Mouse (Mus musculus): ENCODE data around the gene Tppp2. TPM values are rescaled to one million over a fixed set of nuclear protein-coding genes. Genes with fewer than 3 reads are reported as not detected.

Tppp2 gene
- not detected in 2 replicates for polyA plus RNA-seq (2012; rRNA removed)
- not detected in 2 replicates for polyA plus RNA-seq (2014; fragmentation: Nextera tagmentation; extraction: Ambion mirVana)

DNA sequence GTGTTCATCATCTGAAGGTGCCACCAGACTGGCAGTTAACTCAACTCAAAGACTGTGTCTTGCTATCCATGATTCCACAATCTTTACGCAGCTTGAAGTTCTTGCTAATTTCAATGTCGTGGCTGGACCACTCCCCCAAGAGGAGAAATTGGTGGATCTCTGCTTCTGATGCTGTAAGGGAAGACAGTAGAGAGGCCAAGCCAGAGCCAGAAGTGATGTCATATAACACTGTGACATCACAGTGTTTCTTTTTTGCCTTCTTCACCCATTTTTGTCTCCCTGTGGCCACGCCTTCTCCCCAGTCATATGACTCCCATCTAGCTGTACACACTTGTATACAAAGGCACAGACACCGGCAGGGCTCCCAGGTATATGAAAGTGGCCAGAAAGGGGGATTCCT, at the start of gene Tppp2:
Tppp2 (plus strand) TSS at position 301 of the 400 bp plus-strand sequence.
- DNase-seq (ENCODE audit: low read depth in 3 of 3, low spot score in 3 of 3): no peak
- H3K4me2 ChIP-seq (ENCODE audit: low read depth): no peak within 1 kb of the TSS
- no peak for ATAC-seq (ENCODE audit: insufficient read depth)
- H3K4me1 ChIP-seq (replicated peaks; ENCODE audit: control insufficient read depth in 2 of 2, insufficient read depth in 2 of 2, low read length in 1 of 2): peaks cover 4 to 5% of the 10 kb centered on the region in 2 experiments; a peak in 1 of 4 replicates
- H3K4me3 ChIP-seq (ENCODE audit: insufficient read depth in 1 of 2, low read depth in 2 of 2, low read length in 2 of 2): no peak within 1 kb of the TSS
- peaks cover 8% of the 10 kb centered on the region for H3K27me3 ChIP-seq (ENCODE audit: control insufficient read depth, insufficient read depth, low read length)
- TF ChIP-seq EP300 (IDR thresholded peaks at IDR 0.05; ENCODE audit: low read depth) (no peak), CTCF (IDR thresholded peaks at IDR 0.05; ENCODE audit: low read depth) (no peak)
- H3K9ac ChIP-seq (replicated peaks): no peak within 1 kb of the TSS
- no peaks in the 10 kb centered on the region for H3K9me3 ChIP-seq (ENCODE audit: control insufficient read depth, low read length)
- whole genome bisulfite sequencing (ENCODE audit: insufficient replicate concordance): 67% methylated on average over 4 of the region's 4 CpGs
- H3K36me3 ChIP-seq (replicated peaks; ENCODE audit: control insufficient read depth, insufficient read depth, low read depth): no peaks in the 10 kb centered on the region
- H3K27ac ChIP-seq: no peak within 1 kb of the TSS

GRCm38 (mm10) chr14:51870756-51871155, 47.5 kb upstream of the Tppp2 start:
- Histone ChIP-seq H3K4me1 (replicated peaks; ENCODE audit: control insufficient read depth in 2 of 2, insufficient read depth in 2 of 2, low read length in 1 of 2) (no peaks in the 10 kb centered on the region), H3K4me3 (ENCODE audit: insufficient read depth in 1 of 2, low read depth in 2 of 2, low read length in 2 of 2) (no peak overlapping the region), H3K9me3 (ENCODE audit: control insufficient read depth, low read length) (no peaks in the 10 kb centered on the region), H3K27me3 (ENCODE audit: control insufficient read depth, insufficient read depth, low read length) (no peaks in the 10 kb centered on the region), H3K4me2 (ENCODE audit: low read depth) (no peak overlapping the region), H3K36me3 (replicated peaks; ENCODE audit: control insufficient read depth, insufficient read depth, low read depth) (no peaks in the 10 kb centered on the region), H3K9ac (replicated peaks) (no peak overlapping the region), H3K27ac (no peak overlapping the region)
- DNase-seq (ENCODE audit: low read depth in 3 of 3, low spot score in 3 of 3): no peak
- no peak for ATAC-seq (ENCODE audit: insufficient read depth)
- 43% methylated on average over 2 of the region's 2 CpGs for WGBS (ENCODE audit: insufficient replicate concordance)
- TF ChIP-seq CTCF (IDR thresholded peaks at IDR 0.05; ENCODE audit: low read depth) (no peak), EP300 (IDR thresholded peaks at IDR 0.05; ENCODE audit: low read depth) (no peak)

DNA sequence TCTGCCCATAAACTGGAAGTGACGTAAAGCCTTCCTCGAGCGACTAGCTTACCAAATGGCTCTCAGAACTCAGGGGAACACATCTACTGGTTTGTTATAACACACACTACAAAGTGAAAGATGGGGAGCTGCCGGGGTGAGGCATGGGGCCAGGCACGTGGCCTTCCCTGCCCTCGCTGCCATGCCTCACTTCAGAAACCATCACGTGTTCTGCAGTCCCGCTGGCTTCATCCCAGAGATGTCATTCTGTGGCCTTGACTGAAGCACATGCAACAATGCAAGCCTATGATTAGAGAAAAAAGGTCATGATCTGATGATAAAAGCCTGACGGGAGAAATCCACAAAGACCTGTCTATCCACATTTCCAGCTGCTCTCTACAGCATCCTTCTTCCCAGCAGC, 46.5 kb upstream of the Tppp2 start:
- H3K4me1 ChIP-seq (replicated peaks; ENCODE audit: control insufficient read depth in 2 of 2, insufficient read depth in 2 of 2, low read length in 1 of 2): no peaks in the 10 kb centered on the region
- TF ChIP-seq EP300 (IDR thresholded peaks at IDR 0.05; ENCODE audit: low read depth) (no peak), CTCF (IDR thresholded peaks at IDR 0.05; ENCODE audit: low read depth) (no peak)
- WGBS (ENCODE audit: insufficient replicate concordance): 64% methylated on average over 9 of the region's 9 CpGs
- H3K4me2 ChIP-seq (ENCODE audit: low read depth): no peak overlapping the region
- H3K36me3 ChIP-seq (replicated peaks; ENCODE audit: control insufficient read depth, insufficient read depth, low read depth): no peaks in the 10 kb centered on the region
- H3K9ac ChIP-seq (replicated peaks): no peak overlapping the region
- no peak overlapping the region for H3K4me3 ChIP-seq (ENCODE audit: insufficient read depth in 1 of 2, low read depth in 2 of 2, low read length in 2 of 2)
- no peak overlapping the region for H3K27ac ChIP-seq
- H3K9me3 ChIP-seq (ENCODE audit: control insufficient read depth, low read length): no peaks in the 10 kb centered on the region
- no peak for ATAC-seq (ENCODE audit: insufficient read depth)
- H3K27me3 ChIP-seq (ENCODE audit: control insufficient read depth, insufficient read depth, low read length): no peaks in the 10 kb centered on the region
- no peak for DNase-seq (ENCODE audit: low read depth in 3 of 3, low spot score in 3 of 3)

GRCm38 (mm10) chr14:51877517-51877916, 40.7 kb upstream of the Tppp2 start:
- ATAC-seq (ENCODE audit: insufficient read depth): no peak
- Histone ChIP-seq H3K36me3 (replicated peaks; ENCODE audit: control insufficient read depth, insufficient read depth, low read depth) (no peaks in the 10 kb centered on the region), H3K27me3 (ENCODE audit: control insufficient read depth, insufficient read depth, low read length) (no peaks in the 10 kb centered on the region), H3K4me2 (ENCODE audit: low read depth) (no peak overlapping the region), H3K4me1 (replicated peaks; ENCODE audit: control insufficient read depth in 2 of 2, insufficient read depth in 2 of 2, low read length in 1 of 2) (no peaks in the 10 kb centered on the region), H3K9ac (replicated peaks) (no peak overlapping the region), H3K27ac (no peak overlapping the region), H3K9me3 (ENCODE audit: control insufficient read depth, low read length) (no peaks in the 10 kb centered on the region), H3K4me3 (ENCODE audit: insufficient read depth in 1 of 2, low read depth in 2 of 2, low read length in 2 of 2) (no peak overlapping the region)
- WGBS (ENCODE audit: insufficient replicate concordance): 50% methylated on average over 3 of the region's 3 CpGs
- TF ChIP-seq EP300 (IDR thresholded peaks at IDR 0.05; ENCODE audit: low read depth) (no peak), CTCF (IDR thresholded peaks at IDR 0.05; ENCODE audit: low read depth) (no peak)
- no peak for DNase-seq (ENCODE audit: low read depth in 3 of 3, low spot score in 3 of 3)

DNA sequence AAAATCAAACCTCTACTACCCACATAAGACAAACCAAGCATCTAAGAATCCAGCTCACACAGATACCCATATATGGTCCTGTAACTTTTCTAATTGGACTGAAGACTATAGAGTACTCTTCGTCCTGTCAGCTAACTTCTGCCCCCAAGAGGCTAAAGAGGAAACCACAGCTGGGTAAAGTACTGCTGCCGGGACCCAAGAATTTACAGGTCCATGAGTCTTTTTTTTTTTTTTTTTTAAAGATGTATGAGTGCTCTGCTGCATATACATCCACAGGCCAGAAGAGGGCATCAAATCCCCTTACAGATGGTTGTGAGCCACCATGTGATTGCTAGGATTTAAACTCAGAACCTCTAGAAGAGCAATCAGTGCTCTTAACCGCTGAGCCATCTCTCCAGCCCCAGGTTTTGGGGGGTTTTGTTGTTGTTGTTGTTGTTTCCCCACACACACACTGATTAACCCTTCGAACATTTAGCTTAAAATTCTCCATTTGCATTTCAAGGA, 34.6 kb upstream of the Tppp2 start:
- H3K4me1 ChIP-seq (replicated peaks; ENCODE audit: control insufficient read depth in 2 of 2, insufficient read depth in 2 of 2, low read length in 1 of 2): peaks cover 6 to 11% of the 10 kb centered on the region in 2 experiments
- 1% methylated on average over 4 of the region's 4 CpGs for WGBS (ENCODE audit: insufficient replicate concordance)
- no peaks in the 10 kb centered on the region for H3K27me3 ChIP-seq (ENCODE audit: control insufficient read depth, insufficient read depth, low read length)
- H3K9me3 ChIP-seq (ENCODE audit: control insufficient read depth, low read length): no peaks in the 10 kb centered on the region
- H3K27ac ChIP-seq: no peak overlapping the region
- peak; percentile 64 for TF ChIP-seq CTCF (IDR thresholded peaks at IDR 0.05; ENCODE audit: low read depth)
- TF ChIP-seq EP300 (IDR thresholded peaks at IDR 0.05; ENCODE audit: low read depth): no peak
- ATAC-seq (ENCODE audit: insufficient read depth): no peak
- H3K9ac ChIP-seq (replicated peaks): no peak overlapping the region
- H3K4me2 ChIP-seq (ENCODE audit: low read depth): peak overlapping the region; percentile 96
- no peaks in the 10 kb centered on the region for H3K36me3 ChIP-seq (replicated peaks; ENCODE audit: control insufficient read depth, insufficient read depth, low read depth)
- H3K4me3 ChIP-seq (ENCODE audit: insufficient read depth in 1 of 2, low read depth in 2 of 2, low read length in 2 of 2): peak overlapping the region; percentile 79 to 90; a peak in 2 of 4 replicates
- peak; percentile 45 to 65 (median 49) for DNase-seq (ENCODE audit: low read depth in 3 of 3, low spot score in 3 of 3)

All from liver, embryonic 14.5 days (tissue).